Mouse (Mus musculus) retina, postnatal 7 days (tissue): ENCODE data around the gene Ltbp2.

ENCODE experiments used
- DNase-seq: peaks from one replicate; pipeline ENCODE4 v3.0.0-alpha.2; 2012; ENCODE audit warnings: low read depth, low spot score

The Ltbp2 gene

GRCm38 (mm10) chr12:84876481-84877121 lies at the start of gene Ltbp2:
Gene Ltbp2 (minus strand): TSS chr12:84876532.
- peak; percentile 41 for DNase-seq

- no peak for DNase-seq
Measured at GRCm38 (mm10) chr12:84924324-84924723, 48.0 kb upstream of the Ltbp2 start.

GRCm38 (mm10) chr12:84921881-84922419 lies 45.6 kb upstream of the Ltbp2 start:
- DNase-seq = no peak

GRCm38 (mm10) chr12:84918809-84919208 lies 42.5 kb upstream of the Ltbp2 start:
- DNase-seq = no peak

- DNase-seq = no peak
Measured at GRCm38 (mm10) chr12:84917799-84918198, 41.5 kb upstream of the Ltbp2 start.

- no peak for DNase-seq
Measured at GRCm38 (mm10) chr12:84914959-84915358, 38.6 kb upstream of the Ltbp2 start.

- DNase-seq = no peak
Measured at GRCm38 (mm10) chr12:84912652-84913104, 36.3 kb upstream of the Ltbp2 start.

- DNase-seq = no peak
Measured at GRCm38 (mm10) chr12:84911640-84912039, 35.3 kb upstream of the Ltbp2 start.

GRCm38 (mm10) chr12:84910066-84910465 lies 33.7 kb upstream of the Ltbp2 start:
- no peak for DNase-seq

- no peak for DNase-seq
Measured at GRCm38 (mm10) chr12:84907627-84908480, 31.5 kb upstream of the Ltbp2 start.

- DNase-seq = no peak
Measured at GRCm38 (mm10) chr12:84907024-84907626, 30.8 kb upstream of the Ltbp2 start.

GRCm38 (mm10) chr12:84904399-84904798 lies 28.1 kb upstream of the Ltbp2 start:
- DNase-seq = no peak

- DNase-seq = no peak
Measured at GRCm38 (mm10) chr12:84900317-84900716, 24.0 kb upstream of the Ltbp2 start.

- no peak for DNase-seq
Measured at GRCm38 (mm10) chr12:84897322-84897721, 21.0 kb upstream of the Ltbp2 start.

GRCm38 (mm10) chr12:84896235-84896634 lies 19.9 kb upstream of the Ltbp2 start:
- DNase-seq = no peak

GRCm38 (mm10) chr12:84893648-84894628 lies 17.6 kb upstream of the Ltbp2 start:
- DNase-seq = no peak

- no peak for DNase-seq
Measured at GRCm38 (mm10) chr12:84890289-84890688, 14.0 kb upstream of the Ltbp2 start.

- no peak for DNase-seq
Measured at GRCm38 (mm10) chr12:84885107-84885876, 9.0 kb upstream of the Ltbp2 start.

- DNase-seq = no peak
Measured at GRCm38 (mm10) chr12:84884423-84885076, 8.2 kb upstream of the Ltbp2 start.

GRCm38 (mm10) chr12:84882796-84883195 lies 6.5 kb upstream of the Ltbp2 start:
- no peak for DNase-seq
